Mouse (Mus musculus): ENCODE measurements around the gene Thumpd3. TPM values are rescaled to one million over a fixed set of nuclear protein-coding genes. Genes with fewer than 3 reads are reported as not detected.

Thumpd3 gene
- polyA plus RNA-seq, 1 experiment from 2014 or later: 57.1 TPM

DNA sequence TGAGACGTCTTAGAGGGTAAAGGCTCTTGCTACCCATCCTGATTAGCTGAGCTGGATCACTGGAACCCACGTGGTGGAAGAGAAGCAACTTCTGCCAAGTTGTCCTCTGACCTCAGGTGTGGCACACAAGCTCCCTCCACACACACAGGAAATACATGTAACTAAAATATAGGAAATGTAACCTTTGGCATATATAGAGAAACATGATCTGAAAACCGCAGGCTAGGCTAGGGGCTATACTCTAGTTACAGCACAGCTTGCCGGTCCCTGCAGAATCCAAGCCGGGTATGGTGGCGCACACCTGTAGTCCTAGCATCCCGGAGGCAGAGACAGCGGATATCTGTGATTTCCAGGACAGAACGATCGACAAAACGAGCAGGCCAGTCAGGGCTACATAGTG lies 450 bp upstream of the Thumpd3 start:
- whole genome bisulfite sequencing: under 1% methylated on average over 11 of the region's 11 CpGs
- Histone ChIP-seq H3K9me3 (ENCODE audit: control insufficient read depth, low read length) (no peaks in the 10 kb centered on the region), H3K27me3 (ENCODE audit: control insufficient read depth, insufficient read depth, low read length) (no peaks in the 10 kb centered on the region), H3K4me1 (ENCODE audit: control insufficient read depth, insufficient read depth, low read length) (peaks cover 13% of the 10 kb centered on the region), H3K36me3 (ENCODE audit: control insufficient read depth, insufficient read depth, low read length) (peaks cover 2% of the 10 kb centered on the region; the same call in 1 of the 2 replicates), H3K27ac (ENCODE audit: low read depth, low read length) (peak overlapping the region; percentile 87), H3K4me2 (peak overlapping the region; percentile 98), H3K9ac (ENCODE audit: low read length) (peak overlapping the region; percentile 88), H3K4me3 (ENCODE audit: low read depth, low read length) (peak overlapping the region; percentile 83)
- peak; percentile 59; the same call in 1 of the 2 replicates for ATAC-seq (ENCODE audit: low FRiP score)
- DNase-seq (ENCODE audit: low spot score, missing footprints): no peak

DNA sequence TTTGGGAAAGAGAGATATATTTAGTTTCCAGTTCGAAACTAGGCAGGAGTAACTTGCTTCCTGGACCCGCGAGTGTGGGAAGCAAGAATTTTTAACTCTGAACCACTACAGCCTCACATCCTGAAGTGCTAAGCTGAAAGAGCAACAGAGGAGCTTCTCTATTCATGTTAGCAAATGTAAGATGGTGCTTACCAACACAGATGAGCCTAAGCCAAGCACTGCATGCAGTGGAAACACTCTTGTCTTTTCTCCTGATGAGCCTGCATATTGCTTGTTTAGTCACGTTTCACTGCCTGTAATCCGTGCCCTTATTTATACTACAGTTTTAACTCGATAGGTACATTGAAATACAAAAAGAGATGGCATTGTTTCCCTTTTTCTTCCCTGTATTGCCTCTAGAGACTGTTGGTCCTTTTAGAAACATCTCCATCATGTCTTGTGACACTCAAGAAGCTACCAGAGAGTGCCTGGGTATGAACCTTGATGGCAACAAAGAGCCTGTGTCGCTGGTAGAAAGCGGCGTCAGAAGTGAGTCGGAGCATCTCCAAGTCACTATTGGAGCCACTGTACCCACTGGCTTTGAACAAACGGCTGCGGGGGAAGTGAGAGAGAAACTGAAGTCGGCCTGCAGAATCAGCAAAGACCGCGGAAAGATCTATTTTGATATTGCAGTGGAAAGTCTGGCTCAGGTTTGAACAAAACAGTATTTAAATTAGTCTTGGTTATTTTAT lies 1.2 kb downstream of the Thumpd3 start:
- no peak overlapping the region for H3K27ac ChIP-seq (ENCODE audit: low read depth, low read length)
- 71% methylated on average over 15 of the region's 15 CpGs for WGBS

GRCm38 (mm10) chr6:113048371-113048770 lies 2.3 kb downstream of the Thumpd3 start:
- Histone ChIP-seq H3K9me3 (ENCODE audit: control insufficient read depth, low read length) (no peaks in the 10 kb centered on the region), H3K36me3 (ENCODE audit: control insufficient read depth, insufficient read depth, low read length) (peaks cover 10% of the 10 kb centered on the region), H3K9ac (ENCODE audit: low read length) (no peak overlapping the region), H3K27ac (ENCODE audit: low read depth, low read length) (no peak overlapping the region), H3K4me3 (ENCODE audit: low read depth, low read length) (no peak overlapping the region), H3K27me3 (ENCODE audit: control insufficient read depth, insufficient read depth, low read length) (no peaks in the 10 kb centered on the region), H3K4me1 (ENCODE audit: control insufficient read depth, insufficient read depth, low read length) (peaks cover 13% of the 10 kb centered on the region), H3K4me2 (no peak overlapping the region)
- DNase-seq (ENCODE audit: low spot score, missing footprints) (no peak), ATAC-seq (ENCODE audit: low FRiP score) (no peak)
- 94% methylated on average over 2 of the region's 2 CpGs for WGBS

More for the DNA sequence above, 1.2 kb downstream of the Thumpd3 start:
- H3K4me1 ChIP-seq (ENCODE audit: control insufficient read depth, insufficient read depth, low read length): peaks cover 13% of the 10 kb centered on the region
- H3K9ac ChIP-seq (ENCODE audit: low read length): peak overlapping the region; percentile 76; the same call in 1 of the 2 replicates
- H3K4me2 ChIP-seq: peak overlapping the region; percentile 98
- no peak for ATAC-seq (ENCODE audit: low FRiP score)
- H3K36me3 ChIP-seq (ENCODE audit: control insufficient read depth, insufficient read depth, low read length): peaks cover 10% of the 10 kb centered on the region
- H3K9me3 ChIP-seq (ENCODE audit: control insufficient read depth, low read length): no peaks in the 10 kb centered on the region
- H3K4me3 ChIP-seq (ENCODE audit: low read depth, low read length): peak overlapping the region; percentile 83
- H3K27me3 ChIP-seq (ENCODE audit: control insufficient read depth, insufficient read depth, low read length): no peaks in the 10 kb centered on the region
- DNase-seq (ENCODE audit: low spot score, missing footprints): no peak

GRCm38 (mm10) chr6:113049159-113049558 lies 3.1 kb downstream of the Thumpd3 start:
- H3K27me3 ChIP-seq (ENCODE audit: control insufficient read depth, insufficient read depth, low read length): no peaks in the 10 kb centered on the region
- H3K9me3 ChIP-seq (ENCODE audit: control insufficient read depth, low read length): no peaks in the 10 kb centered on the region
- WGBS: 91% methylated on average over 3 of the region's 3 CpGs
- DNase-seq (ENCODE audit: low spot score, missing footprints) (no peak), ATAC-seq (ENCODE audit: low FRiP score) (no peak)
- H3K9ac ChIP-seq (ENCODE audit: low read length): no peak overlapping the region
- H3K27ac ChIP-seq (ENCODE audit: low read depth, low read length): no peak overlapping the region
- H3K4me2 ChIP-seq: no peak overlapping the region
- no peak overlapping the region for H3K4me3 ChIP-seq (ENCODE audit: low read depth, low read length)
- peaks cover 10% of the 10 kb centered on the region for H3K36me3 ChIP-seq (ENCODE audit: control insufficient read depth, insufficient read depth, low read length)
- peaks cover 13% of the 10 kb centered on the region for H3K4me1 ChIP-seq (ENCODE audit: control insufficient read depth, insufficient read depth, low read length)

DNA sequence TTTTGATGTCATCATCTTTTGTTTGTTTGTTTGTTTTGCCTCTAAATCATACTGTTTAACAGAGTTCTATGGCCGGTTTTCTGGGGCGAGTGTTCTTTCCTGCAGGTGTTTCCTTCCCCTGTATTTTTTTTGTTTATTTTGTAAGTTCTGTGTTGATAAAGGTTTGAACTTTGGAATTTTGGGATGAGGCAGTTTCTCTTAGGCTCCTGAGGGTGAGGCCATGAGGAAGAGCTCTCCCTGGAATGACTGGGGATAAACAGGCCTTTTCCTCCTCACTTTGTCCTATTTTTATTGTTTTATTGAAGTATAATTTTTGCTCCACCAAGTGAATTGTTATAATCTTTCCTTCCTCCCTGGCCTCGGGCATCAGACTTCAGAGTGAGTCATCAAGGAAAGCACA lies 6.9 kb downstream of the Thumpd3 start:
- Histone ChIP-seq H3K4me3 (ENCODE audit: low read depth, low read length) (no peak overlapping the region), H3K27me3 (ENCODE audit: control insufficient read depth, insufficient read depth, low read length) (no peaks in the 10 kb centered on the region), H3K36me3 (ENCODE audit: control insufficient read depth, insufficient read depth, low read length) (peaks cover 15% of the 10 kb centered on the region), H3K4me2 (no peak overlapping the region), H3K27ac (ENCODE audit: low read depth, low read length) (no peak overlapping the region), H3K4me1 (ENCODE audit: control insufficient read depth, insufficient read depth, low read length) (no peaks in the 10 kb centered on the region), H3K9ac (ENCODE audit: low read length) (no peak overlapping the region), H3K9me3 (ENCODE audit: control insufficient read depth, low read length) (no peaks in the 10 kb centered on the region)
- 88% methylated on average over 3 of the region's 3 CpGs for WGBS
- DNase-seq (ENCODE audit: low spot score, missing footprints): no peak
- ATAC-seq (ENCODE audit: low FRiP score): no peak

- no peak overlapping the region for H3K4me3 ChIP-seq (ENCODE audit: low read depth, low read length)
- H3K4me2 ChIP-seq: no peak overlapping the region
- H3K4me1 ChIP-seq (ENCODE audit: control insufficient read depth, insufficient read depth, low read length): no peaks in the 10 kb centered on the region
- H3K9me3 ChIP-seq (ENCODE audit: control insufficient read depth, low read length): no peaks in the 10 kb centered on the region
- 89% methylated on average over 6 of the region's 6 CpGs for WGBS
- DNase-seq (ENCODE audit: low spot score, missing footprints): peak; percentile 59
- H3K9ac ChIP-seq (ENCODE audit: low read length): no peak overlapping the region
- peaks cover 15% of the 10 kb centered on the region for H3K36me3 ChIP-seq (ENCODE audit: control insufficient read depth, insufficient read depth, low read length)
- no peaks in the 10 kb centered on the region for H3K27me3 ChIP-seq (ENCODE audit: control insufficient read depth, insufficient read depth, low read length)
- H3K27ac ChIP-seq (ENCODE audit: low read depth, low read length): no peak overlapping the region
- no peak for ATAC-seq (ENCODE audit: low FRiP score)
Measured at GRCm38 (mm10) chr6:113054552-113055107, 8.6 kb downstream of the Thumpd3 start.

- H3K9me3 ChIP-seq (ENCODE audit: control insufficient read depth, low read length): no peaks in the 10 kb centered on the region
- peaks cover 11% of the 10 kb centered on the region for H3K36me3 ChIP-seq (ENCODE audit: control insufficient read depth, insufficient read depth, low read length)
- ATAC-seq (ENCODE audit: low FRiP score) (no peak), DNase-seq (ENCODE audit: low spot score, missing footprints) (peak; percentile 54)
- no peak overlapping the region for H3K4me2 ChIP-seq
- no peak overlapping the region for H3K4me3 ChIP-seq (ENCODE audit: low read depth, low read length)
- H3K9ac ChIP-seq (ENCODE audit: low read length): no peak overlapping the region
- no peaks in the 10 kb centered on the region for H3K4me1 ChIP-seq (ENCODE audit: control insufficient read depth, insufficient read depth, low read length)
- no peak overlapping the region for H3K27ac ChIP-seq (ENCODE audit: low read depth, low read length)
- H3K27me3 ChIP-seq (ENCODE audit: control insufficient read depth, insufficient read depth, low read length): no peaks in the 10 kb centered on the region
- 77% methylated on average over 1 of the region's 1 CpGs for WGBS
Measured at GRCm38 (mm10) chr6:113060892-113061563, 15.0 kb downstream of the Thumpd3 start.

DNA sequence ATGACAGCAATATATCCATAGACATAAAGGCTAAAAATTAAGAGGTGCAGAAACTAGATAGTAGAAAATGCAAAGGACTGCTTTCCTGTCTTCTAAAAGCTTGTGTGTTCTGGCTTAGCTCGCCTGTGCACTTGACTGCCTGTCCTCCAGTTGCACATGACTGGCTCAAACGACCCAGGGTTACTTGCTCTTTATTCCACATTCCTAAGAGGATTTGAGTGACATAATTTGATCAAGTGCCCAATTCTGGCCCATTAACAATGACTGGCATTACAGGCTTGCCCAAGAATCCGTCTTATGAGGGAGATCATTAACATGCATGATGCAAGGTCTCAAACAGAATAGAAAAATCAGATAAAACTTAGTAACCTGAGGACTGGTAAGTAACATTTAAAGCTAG lies 16.2 kb downstream of the Thumpd3 start:
- Histone ChIP-seq H3K27me3 (ENCODE audit: control insufficient read depth, insufficient read depth, low read length) (no peaks in the 10 kb centered on the region), H3K27ac (ENCODE audit: low read depth, low read length) (no peak overlapping the region), H3K4me3 (ENCODE audit: low read depth, low read length) (no peak overlapping the region), H3K9me3 (ENCODE audit: control insufficient read depth, low read length) (no peaks in the 10 kb centered on the region), H3K4me1 (ENCODE audit: control insufficient read depth, insufficient read depth, low read length) (no peaks in the 10 kb centered on the region), H3K36me3 (ENCODE audit: control insufficient read depth, insufficient read depth, low read length) (peaks cover 19% of the 10 kb centered on the region), H3K4me2 (no peak overlapping the region), H3K9ac (ENCODE audit: low read length) (no peak overlapping the region)
- WGBS: 46% methylated on average over 3 of the region's 3 CpGs
- no peak for DNase-seq (ENCODE audit: low spot score, missing footprints)
- no peak for ATAC-seq (ENCODE audit: low FRiP score)

- DNase-seq (ENCODE audit: low spot score, missing footprints): no peak
- Histone ChIP-seq H3K9me3 (ENCODE audit: control insufficient read depth, low read length) (no peaks in the 10 kb centered on the region), H3K9ac (ENCODE audit: low read length) (no peak overlapping the region), H3K36me3 (ENCODE audit: control insufficient read depth, insufficient read depth, low read length) (peaks cover 20% of the 10 kb centered on the region), H3K4me3 (ENCODE audit: low read depth, low read length) (no peak overlapping the region), H3K27me3 (ENCODE audit: control insufficient read depth, insufficient read depth, low read length) (no peaks in the 10 kb centered on the region), H3K4me1 (ENCODE audit: control insufficient read depth, insufficient read depth, low read length) (no peaks in the 10 kb centered on the region), H3K4me2 (no peak overlapping the region), H3K27ac (ENCODE audit: low read depth, low read length) (no peak overlapping the region)
- WGBS: 90% methylated on average over 10 of the region's 10 CpGs
- no peak for ATAC-seq (ENCODE audit: low FRiP score)
Measured at GRCm38 (mm10) chr6:113063363-113063762, 17.3 kb downstream of the Thumpd3 start.
